Mouse (Mus musculus): ENCODE data around the gene Cyp8b1. TPM values are rescaled to one million over a fixed set of nuclear protein-coding genes. Genes with fewer than 3 reads are reported as not detected.

Cyp8b1 gene
- not detected in 2 replicates for total RNA-seq (2014; rRNA removed)
- polyA plus RNA-seq (2015; fragmentation: Nextera tagmentation; extraction: Ambion mirVana), result not detected in 2 replicates

DNA sequence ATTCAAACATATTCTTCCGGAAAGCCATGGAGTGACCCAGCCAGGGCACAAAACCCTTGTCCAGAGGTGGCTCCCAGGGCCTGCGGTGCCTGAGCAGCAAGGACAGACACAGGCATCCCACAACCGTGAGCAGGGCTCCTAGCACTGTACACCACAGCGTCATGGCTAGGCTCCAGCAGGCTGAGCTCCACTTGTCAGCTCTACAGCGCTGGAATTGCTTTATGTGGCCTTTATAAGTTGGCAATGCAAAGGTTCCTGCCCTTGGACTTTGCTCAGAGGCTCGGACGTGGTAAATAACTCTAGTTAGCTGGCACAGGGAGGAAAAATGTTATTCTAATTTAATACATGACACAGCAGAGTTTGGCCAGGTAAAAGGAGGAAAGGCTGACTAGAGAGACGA lies at the start of gene Cyp8b1:
Gene Cyp8b1 (minus strand): TSS at position 204 of the 400 bp plus-strand sequence.
- Histone ChIP-seq H3K4me3 (ENCODE audit: low read depth, low read length) (no peak within 1 kb of the TSS), H3K27ac (ENCODE audit: low read depth, low read length) (no peak within 1 kb of the TSS), H3K36me3 (ENCODE audit: insufficient read depth, low read length) (no peaks in the 10 kb centered on the region), H3K4me1 (ENCODE audit: insufficient read depth, low read length) (no peaks in the 10 kb centered on the region), H3K9me3 (ENCODE audit: low read length) (no peaks in the 10 kb centered on the region), H3K4me2 (ENCODE audit: low read depth, low read length, poor library complexity, severe bottlenecking) (no peak within 1 kb of the TSS), H3K27me3 (ENCODE audit: insufficient read depth, low read length) (no peaks in the 10 kb centered on the region), H3K9ac (replicated peaks; ENCODE audit: low read length, poor library complexity, severe bottlenecking) (no peak within 1 kb of the TSS)
- no peak for TF ChIP-seq CTCF (IDR thresholded peaks at IDR 0.05)
- DNase-seq (ENCODE audit: low spot score) (no peak), ATAC-seq (ENCODE audit: low FRiP score) (no peak)
- WGBS, result 86% methylated on average over 8 of the region's 8 CpGs

DNA sequence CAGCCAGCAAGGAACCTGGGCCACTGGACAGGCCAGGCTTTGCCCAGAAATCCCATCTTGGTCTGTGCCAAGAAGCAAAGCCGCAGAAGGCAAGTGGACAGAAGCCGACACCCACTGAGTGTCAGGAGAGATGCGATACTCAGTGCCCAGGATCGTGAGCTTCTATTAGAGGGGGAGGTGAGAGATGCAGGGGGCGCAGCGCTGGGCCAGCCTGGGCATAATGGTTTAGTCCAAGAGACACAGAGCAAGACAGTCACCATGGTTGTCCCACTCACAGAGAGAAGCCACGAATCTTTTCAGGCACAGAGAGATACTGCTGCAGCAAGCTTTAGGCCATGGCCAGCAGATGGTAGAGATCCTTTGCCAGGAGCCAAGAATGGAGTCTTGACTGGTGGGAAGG lies 48.8 kb upstream of the Cyp8b1 start:
- TF ChIP-seq CTCF (IDR thresholded peaks at IDR 0.05), result no peak
- H3K9me3 ChIP-seq (ENCODE audit: low read length), result no peaks in the 10 kb centered on the region
- ATAC-seq (ENCODE audit: low FRiP score) (no peak), DNase-seq (ENCODE audit: low spot score) (no peak)
- H3K27ac ChIP-seq (ENCODE audit: low read depth, low read length), result no peak overlapping the region
- H3K4me3 ChIP-seq (ENCODE audit: low read depth, low read length), result no peak overlapping the region
- H3K4me1 ChIP-seq (ENCODE audit: insufficient read depth, low read length), result no peaks in the 10 kb centered on the region
- no peaks in the 10 kb centered on the region for H3K27me3 ChIP-seq (ENCODE audit: insufficient read depth, low read length)
- no peaks in the 10 kb centered on the region for H3K36me3 ChIP-seq (ENCODE audit: insufficient read depth, low read length)
- H3K4me2 ChIP-seq (ENCODE audit: low read depth, low read length, poor library complexity, severe bottlenecking), result no peak overlapping the region
- WGBS, result 86% methylated on average over 7 of the region's 7 CpGs
- H3K9ac ChIP-seq (replicated peaks; ENCODE audit: low read length, poor library complexity, severe bottlenecking), result no peak overlapping the region

- no peaks in the 10 kb centered on the region for H3K36me3 ChIP-seq (ENCODE audit: insufficient read depth, low read length)
- H3K9me3 ChIP-seq (ENCODE audit: low read length), result no peaks in the 10 kb centered on the region
- 68% methylated on average over 7 of the region's 7 CpGs for WGBS
- no peak overlapping the region for H3K9ac ChIP-seq (replicated peaks; ENCODE audit: low read length, poor library complexity, severe bottlenecking)
- no peak overlapping the region for H3K4me3 ChIP-seq (ENCODE audit: low read depth, low read length)
- no peak overlapping the region for H3K27ac ChIP-seq (ENCODE audit: low read depth, low read length)
- no peak overlapping the region for H3K4me2 ChIP-seq (ENCODE audit: low read depth, low read length, poor library complexity, severe bottlenecking)
- no peak for DNase-seq (ENCODE audit: low spot score)
- H3K4me1 ChIP-seq (ENCODE audit: insufficient read depth, low read length), result no peaks in the 10 kb centered on the region
- no peak for TF ChIP-seq CTCF (IDR thresholded peaks at IDR 0.05)
- ATAC-seq (ENCODE audit: low FRiP score), result no peak
- no peaks in the 10 kb centered on the region for H3K27me3 ChIP-seq (ENCODE audit: insufficient read depth, low read length)
Measured at GRCm38 (mm10) chr9:121959966-121960635, 44.0 kb upstream of the Cyp8b1 start.

GRCm38 (mm10) chr9:121952596-121952995 lies 36.5 kb upstream of the Cyp8b1 start:
- no peak overlapping the region for H3K9ac ChIP-seq (replicated peaks; ENCODE audit: low read length, poor library complexity, severe bottlenecking)
- no peak for TF ChIP-seq CTCF (IDR thresholded peaks at IDR 0.05)
- no peak for DNase-seq (ENCODE audit: low spot score)
- no peaks in the 10 kb centered on the region for H3K4me1 ChIP-seq (ENCODE audit: insufficient read depth, low read length)
- H3K4me3 ChIP-seq (ENCODE audit: low read depth, low read length), result no peak overlapping the region
- H3K27ac ChIP-seq (ENCODE audit: low read depth, low read length), result no peak overlapping the region
- WGBS, result 89% methylated on average over 6 of the region's 6 CpGs
- no peak overlapping the region for H3K4me2 ChIP-seq (ENCODE audit: low read depth, low read length, poor library complexity, severe bottlenecking)
- no peaks in the 10 kb centered on the region for H3K27me3 ChIP-seq (ENCODE audit: insufficient read depth, low read length)
- no peak for ATAC-seq (ENCODE audit: low FRiP score)
- H3K36me3 ChIP-seq (ENCODE audit: insufficient read depth, low read length), result no peaks in the 10 kb centered on the region
- H3K9me3 ChIP-seq (ENCODE audit: low read length), result no peaks in the 10 kb centered on the region

DNA sequence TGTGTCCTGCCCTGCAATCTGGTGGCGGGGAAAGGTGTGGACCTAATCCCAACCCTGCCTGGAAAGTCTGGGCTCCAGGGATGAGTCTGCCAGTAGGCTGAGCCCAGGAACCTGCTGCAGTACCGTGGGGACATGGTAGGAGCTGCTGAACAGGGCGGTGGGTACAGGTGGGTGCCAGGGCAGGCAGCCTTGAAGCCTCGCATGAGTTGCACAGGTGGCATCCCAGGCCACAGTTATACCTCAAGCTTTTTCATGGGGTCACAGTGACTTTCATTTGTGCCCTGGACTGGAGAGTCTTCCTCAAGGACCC lies 35.0 kb upstream of the Cyp8b1 start:
- no peak for TF ChIP-seq CTCF (IDR thresholded peaks at IDR 0.05)
- no peak for ATAC-seq (ENCODE audit: low FRiP score)
- H3K4me2 ChIP-seq (ENCODE audit: low read depth, low read length, poor library complexity, severe bottlenecking), result peak overlapping the region; percentile 36
- no peak overlapping the region for H3K27ac ChIP-seq (ENCODE audit: low read depth, low read length)
- no peaks in the 10 kb centered on the region for H3K4me1 ChIP-seq (ENCODE audit: insufficient read depth, low read length)
- no peak for DNase-seq (ENCODE audit: low spot score)
- H3K27me3 ChIP-seq (ENCODE audit: insufficient read depth, low read length), result no peaks in the 10 kb centered on the region
- no peaks in the 10 kb centered on the region for H3K9me3 ChIP-seq (ENCODE audit: low read length)
- 0 out of 2 replicates have a peak overlapping the region, but pooled peaks have one; percentile 0 for H3K4me3 ChIP-seq (ENCODE audit: low read depth, low read length)
- H3K36me3 ChIP-seq (ENCODE audit: insufficient read depth, low read length), result no peaks in the 10 kb centered on the region
- 43% methylated on average over 4 of the region's 4 CpGs for WGBS
- 0 out of 2 replicates have a peak overlapping the region, but pooled peaks have one; percentile 29 for H3K9ac ChIP-seq (replicated peaks; ENCODE audit: low read length, poor library complexity, severe bottlenecking)

DNA sequence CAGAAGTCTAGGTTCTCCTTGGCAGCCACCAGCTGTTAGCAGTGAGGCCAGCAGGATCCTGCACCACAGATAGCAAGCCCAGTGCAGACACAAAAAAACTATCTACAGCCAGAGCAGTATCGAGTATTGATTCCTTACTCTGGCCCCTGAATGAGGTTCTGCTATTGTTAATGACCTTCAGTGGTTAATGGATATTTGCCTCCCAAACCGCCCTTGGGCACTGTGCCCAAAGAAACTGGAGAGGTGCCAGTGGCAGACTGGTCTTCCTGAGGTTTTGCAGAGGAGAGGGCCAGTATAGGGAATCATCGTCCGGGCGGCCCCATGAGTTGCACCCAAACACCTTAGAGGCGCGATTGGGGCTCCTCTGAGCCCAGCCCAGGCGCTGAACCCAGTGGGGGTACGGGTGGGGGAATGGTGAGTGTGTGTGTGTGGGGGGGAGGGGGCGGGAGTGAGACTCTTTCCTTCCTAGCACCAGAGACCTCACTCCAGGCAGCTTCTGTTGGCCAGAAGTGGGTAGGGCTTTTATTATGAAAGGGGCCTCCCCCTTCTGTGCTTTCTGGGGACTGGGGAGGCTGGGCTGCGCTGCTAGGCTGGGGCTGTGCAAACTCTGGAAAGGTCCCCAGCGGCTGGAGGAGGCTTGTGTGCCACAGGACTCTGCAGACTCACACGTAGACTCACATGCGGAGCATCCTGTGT lies 34.5 kb upstream of the Cyp8b1 start, which contains the start of gene Fam198a:
Gene Fam198a (plus strand): TSS at position 571 of the 696 bp plus-strand sequence.
- no peak for TF ChIP-seq CTCF (IDR thresholded peaks at IDR 0.05)
- ATAC-seq (ENCODE audit: low FRiP score) (peak; percentile 85), DNase-seq (ENCODE audit: low spot score) (peak; percentile 80)
- Histone ChIP-seq H3K27ac (ENCODE audit: low read depth, low read length) (peak within 1 kb of the TSS; percentile 43; the same call in 1 of the 2 replicates), H3K27me3 (ENCODE audit: insufficient read depth, low read length) (no peaks in the 10 kb centered on the region), H3K4me3 (ENCODE audit: low read depth, low read length) (peak within 1 kb of the TSS; percentile 0; the same call in 1 of the 2 replicates), H3K9ac (replicated peaks; ENCODE audit: low read length, poor library complexity, severe bottlenecking) (0 out of 2 replicates have a peak within 1 kb of the TSS, but pooled peaks have one; percentile 29), H3K36me3 (ENCODE audit: insufficient read depth, low read length) (no peaks in the 10 kb centered on the region), H3K4me2 (ENCODE audit: low read depth, low read length, poor library complexity, severe bottlenecking) (peak within 1 kb of the TSS; percentile 36), H3K4me1 (ENCODE audit: insufficient read depth, low read length) (no peaks in the 10 kb centered on the region), H3K9me3 (ENCODE audit: low read length) (no peaks in the 10 kb centered on the region)
- WGBS, result 13% methylated on average over 13 of the region's 14 CpGs

All from midbrain, postnatal 0 days (tissue).